Mouse (Mus musculus): ENCODE measurements around the gene Lrrc59.
"Not testable (repeated sequence)": the region's sequence is repeated elsewhere in the genome, so short reads cannot be mapped to it uniquely, and the experiment has no call there.

Lrrc59 gene

DNA sequence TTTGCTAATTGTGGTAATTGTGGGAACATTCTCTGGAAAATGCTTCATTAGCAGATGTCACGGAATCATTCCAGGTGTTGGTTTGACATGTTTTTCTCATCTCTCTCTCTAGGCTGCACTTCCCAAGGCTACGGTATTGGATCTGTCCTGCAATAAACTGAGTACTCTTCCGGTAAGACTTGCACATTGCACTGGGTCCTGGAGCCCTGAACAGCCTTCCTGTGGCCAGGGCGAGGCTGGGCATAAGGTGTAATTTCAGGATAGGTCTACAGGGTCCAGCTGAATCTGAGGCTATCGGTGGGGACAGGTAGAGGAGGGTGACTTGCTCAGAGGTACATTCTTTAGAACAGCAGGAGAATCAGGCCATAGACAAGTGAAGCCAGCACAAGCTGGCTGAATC, 2.4 kb downstream of the Lrrc59 start:
- no peak for DNase-seq (ENCODE audit: low spot score)

DNA sequence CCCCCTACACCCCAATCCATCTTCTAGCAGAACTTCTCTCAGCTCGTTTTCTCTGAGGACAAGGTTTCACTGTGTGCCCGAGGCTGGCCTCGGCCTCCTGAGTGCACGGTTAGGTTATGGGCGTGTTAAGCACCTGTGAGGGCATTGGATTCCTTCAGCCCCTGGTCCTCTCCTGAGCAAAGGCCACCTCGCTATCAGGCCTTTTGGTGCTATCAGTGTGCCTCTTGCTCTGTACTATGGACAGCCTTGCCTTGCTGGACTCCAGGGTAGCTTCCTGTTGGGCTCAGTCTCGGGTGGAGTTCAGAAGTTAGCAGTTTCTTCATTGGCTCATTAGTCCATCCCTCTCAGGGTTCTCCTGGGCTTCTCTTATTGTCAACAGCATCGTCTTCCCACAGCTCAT, 3.4 kb downstream of the Lrrc59 start:
- no peak for DNase-seq (ENCODE audit: low spot score)

DNA sequence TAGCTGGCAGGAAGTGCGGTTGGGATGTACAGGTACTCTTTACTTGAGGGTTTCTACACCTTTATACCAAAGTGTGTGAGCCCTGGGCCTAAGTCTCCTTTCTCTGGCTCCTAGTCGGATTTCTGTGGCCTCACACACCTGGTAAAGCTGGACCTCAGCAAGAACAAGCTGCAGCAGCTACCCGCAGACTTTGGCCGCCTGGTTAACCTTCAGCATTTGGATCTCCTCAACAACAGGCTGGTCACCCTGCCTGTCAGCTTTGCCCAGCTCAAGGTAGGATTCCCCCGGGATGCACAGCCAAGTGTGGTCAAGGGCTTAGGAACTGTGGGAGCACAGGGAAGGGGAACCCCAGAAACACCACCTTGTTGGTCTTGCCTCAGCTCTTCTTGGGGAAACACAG, 4.9 kb downstream of the Lrrc59 start:
- no peak for DNase-seq (ENCODE audit: low spot score)

- DNase-seq (ENCODE audit: low spot score), result no peak
Measured at GRCm38 (mm10) chr11:94644461-94645219, 15.1 kb downstream of the Lrrc59 start.

DNA sequence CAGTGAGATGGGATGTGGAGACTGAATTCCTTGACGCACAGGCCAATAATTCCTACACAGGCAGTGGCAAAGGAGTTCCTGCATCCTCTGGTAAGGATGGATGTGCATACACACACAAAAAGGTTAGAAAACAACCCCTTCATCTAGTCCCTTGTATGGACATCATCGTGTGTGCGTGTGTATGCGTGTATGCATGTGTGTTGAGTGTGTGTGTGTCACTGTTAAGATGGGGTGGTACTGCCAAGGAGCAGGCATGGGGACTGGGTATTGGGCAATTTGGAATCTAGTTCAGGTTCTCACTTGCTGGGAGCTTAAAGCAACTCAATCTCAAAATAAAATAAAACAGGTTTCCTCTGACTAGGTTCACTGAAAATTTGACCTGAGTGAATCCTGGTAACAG, 16.9 kb downstream of the Lrrc59 start:
- no peak for DNase-seq (ENCODE audit: low spot score)

DNA sequence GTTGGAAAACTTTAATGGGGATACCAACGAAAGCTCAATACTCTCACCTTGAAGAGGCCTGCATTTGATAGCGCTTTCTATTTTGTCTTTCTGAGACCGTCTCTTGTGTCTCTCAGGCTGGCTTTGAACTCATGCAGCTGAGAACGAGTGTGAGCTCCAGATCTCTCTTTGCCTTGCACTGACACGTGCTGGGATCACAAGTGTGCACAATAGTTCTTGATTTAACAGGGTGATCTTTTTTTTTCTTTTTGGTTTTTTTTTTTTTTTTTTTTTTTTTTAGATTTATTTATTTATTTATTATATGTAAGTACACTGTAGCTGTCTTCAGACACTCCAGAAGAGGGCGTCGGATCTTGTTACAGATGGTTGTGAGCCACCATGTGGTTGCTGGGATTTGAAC, 21.7 kb downstream of the Lrrc59 start:
- DNase-seq (ENCODE audit: low spot score), result not testable (repeated sequence)

DNA sequence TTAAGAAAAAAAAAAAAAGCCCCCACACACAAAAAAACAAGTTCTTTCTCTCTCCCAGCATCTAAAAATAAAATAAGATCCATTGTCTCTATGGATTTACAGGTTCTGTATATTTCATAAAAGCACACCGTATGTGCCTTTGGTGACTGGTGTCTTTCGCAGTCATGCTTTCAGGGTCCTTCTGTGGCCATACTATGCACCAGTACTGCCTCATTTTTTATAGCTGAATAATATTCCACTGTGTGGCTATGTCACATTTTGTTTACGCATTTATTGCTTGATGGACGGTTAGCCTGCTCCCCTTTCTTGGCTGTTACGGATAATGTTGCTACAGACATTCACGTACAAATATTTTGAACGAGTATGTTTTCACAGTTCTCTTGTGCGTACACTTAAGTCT, 23.4 kb downstream of the Lrrc59 start:
- DNase-seq (ENCODE audit: low spot score), result peak; percentile 22

DNA sequence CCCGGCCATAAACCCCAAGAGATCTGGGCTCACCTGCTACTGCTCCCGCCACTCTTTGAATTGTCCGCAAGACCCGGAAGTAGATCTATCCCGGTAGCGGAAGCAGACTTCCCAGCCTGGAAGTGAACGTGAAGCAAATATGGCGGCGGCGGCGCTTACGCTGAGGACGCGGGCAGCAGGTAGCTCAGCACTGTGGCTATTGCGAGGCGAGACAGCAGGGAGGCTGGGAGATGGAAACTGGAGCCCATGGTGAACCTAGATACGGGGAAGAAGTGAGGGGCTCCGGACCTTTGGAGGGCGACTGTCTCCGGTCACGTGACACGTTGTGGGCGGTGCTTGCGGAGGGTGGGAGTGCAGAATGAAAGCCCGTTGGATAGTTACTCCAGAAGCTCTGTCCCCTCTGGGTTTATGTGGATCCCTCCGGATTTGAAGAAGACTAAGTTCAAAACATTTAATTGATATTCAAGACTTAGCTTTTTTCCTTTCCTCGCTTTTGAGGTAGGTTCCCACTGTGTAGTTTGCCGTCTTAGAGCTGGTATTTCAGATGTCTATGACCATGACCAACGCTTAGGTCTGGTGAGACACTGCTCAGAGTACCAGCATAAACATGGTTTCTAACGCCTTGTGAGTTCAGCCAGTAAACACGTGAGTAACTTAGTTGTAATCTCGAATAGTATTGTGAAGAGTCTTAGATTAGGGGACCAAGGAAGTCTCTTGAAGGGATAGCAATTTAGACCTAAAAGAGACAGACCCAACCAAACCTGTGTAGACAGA, 24.3 kb downstream of the Lrrc59 start, which contains the start of the genes Mrpl27 and Eme1:
Gene Mrpl27 (plus strand): TSS at position 105 of the 774 bp plus-strand sequence.
Gene Eme1 (minus strand): TSS at position 302 of the 774 bp plus-strand sequence.
- peak; percentile 82 for DNase-seq (ENCODE audit: low spot score)

- DNase-seq (ENCODE audit: low spot score), result no peak
Measured at GRCm38 (mm10) chr11:94661344-94661743, 31.8 kb downstream of the Lrrc59 start.

DNA sequence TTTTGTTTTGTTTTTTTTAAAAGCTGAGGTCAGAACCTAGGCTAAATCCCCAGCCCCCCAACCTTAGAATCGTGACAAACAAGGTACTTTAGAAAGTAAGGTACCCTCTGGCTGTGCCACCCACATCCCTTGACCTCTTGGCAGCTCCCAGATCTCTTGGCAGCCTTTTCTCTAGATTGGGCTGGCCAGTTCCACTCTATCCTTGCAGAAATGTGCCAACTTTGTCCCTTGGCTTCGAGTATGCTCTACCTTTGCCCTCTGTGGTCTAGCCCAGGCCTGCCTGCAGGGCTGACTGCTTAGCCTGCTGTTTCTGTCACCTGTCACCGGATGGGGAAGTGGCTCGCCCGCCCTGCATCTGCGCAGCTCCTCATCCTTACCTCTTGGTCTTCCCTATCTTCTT, 35.7 kb downstream of the Lrrc59 start:
- no peak for DNase-seq (ENCODE audit: low spot score)

DNA sequence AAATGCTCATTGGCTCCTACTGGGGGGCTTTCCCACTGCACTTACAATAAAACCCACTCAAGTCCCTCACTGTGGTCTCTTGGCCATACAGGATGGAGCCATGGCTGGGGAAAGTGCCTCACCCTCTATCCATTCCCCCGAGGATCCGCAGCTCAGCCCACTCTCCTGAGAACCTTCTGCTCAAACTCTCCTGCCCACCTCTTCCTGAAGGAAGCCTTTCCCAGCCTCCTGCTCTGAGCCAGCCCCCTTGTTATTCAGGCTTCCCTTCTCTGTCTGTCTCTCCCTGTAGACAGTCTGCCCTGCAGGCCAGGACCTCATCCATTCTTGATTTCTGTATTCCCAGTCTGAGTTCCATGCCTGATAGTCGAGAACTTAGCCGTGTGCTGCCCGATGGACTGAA, 45.4 kb downstream of the Lrrc59 start:
- DNase-seq (ENCODE audit: low spot score), result no peak

GRCm38 (mm10) chr11:94675446-94675845, 45.9 kb downstream of the Lrrc59 start:
- DNase-seq (ENCODE audit: low spot score), result no peak

- DNase-seq (ENCODE audit: low spot score), result no peak
Measured at GRCm38 (mm10) chr11:94676308-94676707, 46.7 kb downstream of the Lrrc59 start.

- DNase-seq (ENCODE audit: low spot score), result peak; percentile 88
Measured at GRCm38 (mm10) chr11:94676754-94677606, 47.4 kb downstream of the Lrrc59 start, which contains the start of gene Xylt2. Gene Xylt2, minus strand, starts transcription at chr11:94677515.

DNA sequence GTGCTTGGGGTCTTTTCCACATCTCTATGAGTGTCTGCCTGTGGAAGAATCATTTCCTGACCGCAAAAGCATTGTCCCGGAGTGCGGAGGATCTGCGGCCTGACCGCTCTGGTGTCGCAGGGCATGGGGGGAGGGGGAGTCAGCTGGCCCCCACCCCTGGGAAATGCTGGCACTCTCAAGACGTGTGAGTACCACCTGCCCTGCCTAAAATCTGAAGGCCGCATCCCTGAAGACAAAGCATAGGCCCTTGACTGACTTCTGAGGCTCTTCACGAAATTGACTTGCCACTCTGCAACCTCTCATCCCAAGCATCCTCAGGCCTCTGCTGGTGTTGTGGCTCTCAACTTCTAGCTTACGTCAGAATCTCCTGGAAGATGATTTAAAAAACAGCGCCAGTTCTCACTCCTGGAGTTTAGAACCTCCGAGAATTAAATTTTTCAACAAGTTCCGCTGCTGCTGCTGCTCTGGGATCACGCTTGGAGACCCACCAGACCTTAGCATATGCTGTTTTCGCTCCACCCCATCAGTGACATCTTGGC, 48.1 kb downstream of the Lrrc59 start:
- no peak for DNase-seq (ENCODE audit: low spot score)

DNA sequence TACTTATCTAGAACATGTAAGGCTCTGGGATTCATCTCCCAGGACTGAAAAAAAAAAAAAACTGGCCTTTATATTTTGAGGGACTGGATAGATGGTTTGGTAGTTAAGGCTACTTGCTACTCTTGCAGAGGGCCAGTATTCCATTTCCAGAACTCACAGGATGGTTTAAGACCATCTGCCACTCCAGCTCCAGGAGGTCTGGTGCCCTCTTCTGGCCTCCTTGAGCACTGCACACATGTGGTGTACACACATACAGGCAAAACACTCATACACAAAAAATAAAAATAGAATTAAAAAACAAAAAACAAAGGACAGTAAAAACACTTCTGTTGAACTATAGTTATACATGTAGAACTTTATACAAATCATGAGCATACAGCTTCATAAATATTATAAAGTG, 51.1 kb downstream of the Lrrc59 start:
- DNase-seq (ENCODE audit: low spot score), result peak; percentile 14

GRCm38 (mm10) chr11:94681640-94682039, 52.1 kb downstream of the Lrrc59 start:
- DNase-seq (ENCODE audit: low spot score), result no peak

- no peak for DNase-seq (ENCODE audit: low spot score)
Measured at GRCm38 (mm10) chr11:94682427-94682826, 52.9 kb downstream of the Lrrc59 start.

- no peak for DNase-seq (ENCODE audit: low spot score)
Measured at GRCm38 (mm10) chr11:94687178-94687577, 57.6 kb downstream of the Lrrc59 start.

DNA sequence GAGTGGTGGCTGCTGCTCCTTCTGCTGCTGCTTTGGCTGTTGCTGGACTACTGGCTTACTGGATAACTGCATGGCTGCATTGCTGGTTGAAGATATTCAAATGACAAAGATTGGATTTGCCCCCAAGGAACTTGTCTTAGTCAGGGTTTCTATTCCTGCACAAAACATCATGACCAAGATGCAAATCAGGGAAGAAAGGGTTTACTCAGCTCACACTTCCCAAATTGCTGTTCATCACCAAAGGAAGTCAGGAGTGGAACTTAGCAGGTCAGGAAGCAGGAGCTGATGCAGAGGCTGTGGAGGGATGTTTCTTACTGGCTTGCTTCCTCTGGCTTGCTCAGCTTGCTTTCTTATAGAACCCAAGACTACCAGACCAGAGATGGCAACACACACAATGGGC, 62.9 kb downstream of the Lrrc59 start:
- not testable (repeated sequence) for DNase-seq (ENCODE audit: low spot score)
